Mouse (Mus musculus): ENCODE data around the gene Smim26.
A peak's percentile ranks its signal among the peaks of the same experiment; 100 is the strongest.

The Smim26 gene

GRCm38 (mm10) chr2:144635644-144636320, 41.9 kb downstream of the Smim26 start:
- DNase-seq (ENCODE audit: extremely low spot score, low read depth, low spot score): peak; percentile 42

GRCm38 (mm10) chr2:144637204-144637603, 43.4 kb downstream of the Smim26 start:
- DNase-seq (ENCODE audit: extremely low spot score, low read depth, low spot score): no peak

GRCm38 (mm10) chr2:144637671-144638395, 44.0 kb downstream of the Smim26 start:
- DNase-seq (ENCODE audit: extremely low spot score, low read depth, low spot score): no peak

GRCm38 (mm10) chr2:144638719-144639118, 44.9 kb downstream of the Smim26 start:
- no peak for DNase-seq (ENCODE audit: extremely low spot score, low read depth, low spot score)

GRCm38 (mm10) chr2:144640101-144640500, 46.2 kb downstream of the Smim26 start:
- no peak for DNase-seq (ENCODE audit: extremely low spot score, low read depth, low spot score)

GRCm38 (mm10) chr2:144641991-144642390, 48.1 kb downstream of the Smim26 start:
- DNase-seq (ENCODE audit: extremely low spot score, low read depth, low spot score): no peak
